Mouse (Mus musculus): ENCODE results near the gene Hoxc6. TPM values are rescaled to one million over a fixed set of nuclear protein-coding genes. Genes with fewer than 3 reads are reported as not detected.

Hoxc6 gene
- total and polyA plus RNA-seq, 3 experiments = 0.42 to 4.5 (median 0.79) TPM

DNA sequence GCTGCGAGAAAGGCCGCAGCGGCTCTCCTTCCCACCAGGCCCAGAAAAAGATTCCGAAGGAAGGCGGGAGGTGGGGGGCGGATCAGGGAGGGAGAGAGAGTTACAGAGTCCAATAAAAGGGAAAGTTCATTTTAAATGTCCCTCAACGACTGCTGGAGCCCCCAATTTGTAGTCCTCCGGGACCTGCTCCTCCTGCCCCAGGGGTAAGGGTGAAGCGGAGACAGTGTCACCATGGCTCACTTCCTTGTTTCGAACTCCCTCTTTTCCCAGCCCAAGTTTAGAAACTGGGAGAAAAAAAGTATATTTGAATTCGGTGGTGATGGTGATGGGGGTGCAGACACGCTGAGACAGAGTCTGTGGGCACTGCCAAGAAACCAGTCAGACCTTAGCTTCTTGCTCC, 42.5 kb downstream of the Hoxc6 start:
- in situ Hi-C loops (cut with MboI; ENCODE audit: low pct_ligation_motif_present, low pct_unique_long_range_greater_than_20kb, low sequenced_read_pairs) (no loop called here), dilution Hi-C loops (cut with MboI; ENCODE audit: extremely low pct_ligation_motif_present, extremely low pct_unique_long_range_greater_than_20kb, low sequenced_read_pairs) (no loop called here)
- no peak overlapping the region for H3K9ac ChIP-seq (ENCODE audit: insufficient read depth, low read depth)
- peaks cover 0 to 48% of the 10 kb centered on the region in 2 experiments; a peak in 2 of 4 replicates for H3K4me1 ChIP-seq (ENCODE audit: control insufficient read depth in 1 of 2, insufficient read depth in 2 of 2)
- no peak overlapping the region for H3K4me3 ChIP-seq (replicated peaks in 1 of 3; ENCODE audit: low read depth in 2 of 3, low read length in 2 of 3, poor library complexity in 1 of 3)
- H3K36me3 ChIP-seq (replicated peaks in 1 of 2; ENCODE audit: control insufficient read depth in 1 of 2, insufficient read depth in 1 of 2, low read length in 1 of 2) = peaks cover 0 to 49% of the 10 kb centered on the region in 2 experiments
- H3K79me2 ChIP-seq (replicated peaks; ENCODE audit: control insufficient read depth, extremely low read depth, insufficient read depth, poor library complexity, severe bottlenecking) = peaks cover 3% of the 10 kb centered on the region; the same call in 1 of the 2 replicates
- no peak overlapping the region for H3K27ac ChIP-seq (ENCODE audit: insufficient read depth, low read depth)
- TF ChIP-seq JUN (IDR thresholded peaks at IDR 0.05; ENCODE audit: insufficient read depth, low read depth, low read length) (no peak), POLR2A (IDR thresholded peaks at IDR 0.05; ENCODE audit: low read depth, low read length) (no peak), POLR2AphosphoS2 (IDR thresholded peaks at IDR 0.05; ENCODE audit: low read depth, low read length) (no peak), RAD21 (IDR thresholded peaks at IDR 0.05; ENCODE audit: low read depth, low read length) (no peak), BHLHE40 (IDR thresholded peaks at IDR 0.05; ENCODE audit: low read depth, low read length) (no peak), JUND (conservative IDR thresholded peaks at IDR 0.05; ENCODE audit: low read depth, low read length) (no peak), MXI1 (IDR thresholded peaks at IDR 0.05; ENCODE audit: low read depth, low read length) (no peak), TBP (conservative IDR thresholded peaks at IDR 0.05; ENCODE audit: low read depth, low read length) (no peak), SIN3A (IDR thresholded peaks at IDR 0.05; ENCODE audit: low read length) (no peak), ZKSCAN1 (IDR thresholded peaks at IDR 0.05; ENCODE audit: borderline replicate concordance, low read depth, low read length) (no peak), ZC3H11A (IDR thresholded peaks at IDR 0.05; ENCODE audit: low read depth, low read length) (no peak), EP300 (IDR thresholded peaks at IDR 0.05; ENCODE audit: low read length) (no peak), GABPA (IDR thresholded peaks at IDR 0.05; ENCODE audit: insufficient replicate concordance, low read depth, low read length) (no peak), MAX (IDR thresholded peaks at IDR 0.05; ENCODE audit: low read length) (no peak), MAZ (IDR thresholded peaks at IDR 0.05; ENCODE audit: low read depth, low read length) (no peak)
- DNase-seq (ENCODE audit: extremely low read depth) = no peak
- H3K9me3 ChIP-seq (replicated peaks; ENCODE audit: low read length) = no peaks in the 10 kb centered on the region
- no peak overlapping the region for H3K4me2 ChIP-seq (ENCODE audit: insufficient read depth, low read depth, poor library complexity, severe bottlenecking)
- H3K27me3 ChIP-seq (replicated peaks) = no peaks in the 10 kb centered on the region

DNA sequence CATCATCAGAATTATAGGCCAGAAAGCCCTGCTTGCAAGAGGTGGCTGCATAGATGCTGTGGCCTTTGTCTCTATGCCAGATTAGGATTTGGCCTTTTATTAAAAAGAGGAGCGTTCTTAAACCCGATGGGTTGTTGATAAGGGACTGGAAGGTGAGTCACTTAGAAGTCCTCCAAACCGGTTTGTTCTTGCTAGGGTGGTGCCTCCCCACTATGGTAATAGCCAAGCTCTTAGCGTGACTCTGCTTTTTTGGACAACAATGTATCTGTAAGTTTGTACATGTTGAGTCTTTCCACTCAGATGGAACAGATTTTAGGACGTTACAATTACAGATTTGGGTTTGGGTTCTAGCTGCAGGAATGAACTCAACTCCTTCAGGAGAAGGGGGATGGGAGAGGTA, 43.6 kb downstream of the Hoxc6 start:
- Histone ChIP-seq H3K79me2 (replicated peaks; ENCODE audit: control insufficient read depth, extremely low read depth, insufficient read depth, poor library complexity, severe bottlenecking) (peaks cover 2% of the 10 kb centered on the region; the same call in 1 of the 2 replicates), H3K4me2 (ENCODE audit: insufficient read depth, low read depth, poor library complexity, severe bottlenecking) (no peak overlapping the region), H3K4me3 (replicated peaks in 1 of 3; ENCODE audit: low read depth in 2 of 3, low read length in 2 of 3, poor library complexity in 1 of 3) (no peak overlapping the region), H3K9me3 (replicated peaks; ENCODE audit: low read length) (no peaks in the 10 kb centered on the region), H3K4me1 (ENCODE audit: control insufficient read depth in 1 of 2, insufficient read depth in 2 of 2) (peaks cover 0 to 45% of the 10 kb centered on the region in 2 experiments; a peak in 2 of 4 replicates), H3K9ac (ENCODE audit: insufficient read depth, low read depth) (no peak overlapping the region), H3K36me3 (replicated peaks in 1 of 2; ENCODE audit: control insufficient read depth in 1 of 2, insufficient read depth in 1 of 2, low read length in 1 of 2) (peaks cover 0 to 49% of the 10 kb centered on the region in 2 experiments), H3K27ac (ENCODE audit: insufficient read depth, low read depth) (no peak overlapping the region), H3K27me3 (replicated peaks) (no peaks in the 10 kb centered on the region)
- TF ChIP-seq USF1 (IDR thresholded peaks at IDR 0.05; ENCODE audit: low read depth, low read length) = no peak
- TF ChIP-seq NELFE (IDR thresholded peaks at IDR 0.05; ENCODE audit: low read depth, low read length) = no peak
- no peak for TF ChIP-seq E2F4 (IDR thresholded peaks at IDR 0.05; ENCODE audit: insufficient replicate concordance, low read depth, low read length)
- TF ChIP-seq KAT2A (IDR thresholded peaks at IDR 0.05; ENCODE audit: insufficient replicate concordance, low read length) = no peak
- no peak for TF ChIP-seq MAX (IDR thresholded peaks at IDR 0.05; ENCODE audit: low read length)
- no peak for TF ChIP-seq TBP (conservative IDR thresholded peaks at IDR 0.05; ENCODE audit: low read depth, low read length)
- TF ChIP-seq CTCF (conservative IDR thresholded peaks at IDR 0.05 in 1 of 2, IDR thresholded peaks at IDR 0.05 in 1 of 2; ENCODE audit: low read depth in 2 of 2, low read length in 2 of 2) = no peak
- TF ChIP-seq ZC3H11A (IDR thresholded peaks at IDR 0.05; ENCODE audit: low read depth, low read length) = no peak
- TF ChIP-seq MXI1 (IDR thresholded peaks at IDR 0.05; ENCODE audit: low read depth, low read length) = no peak
- TF ChIP-seq IRF4 (IDR thresholded peaks at IDR 0.05; ENCODE audit: low read depth, low read length) = no peak
- no peak for TF ChIP-seq ZKSCAN1 (IDR thresholded peaks at IDR 0.05; ENCODE audit: borderline replicate concordance, low read depth, low read length)
- dilution Hi-C loops (cut with MboI; ENCODE audit: extremely low pct_ligation_motif_present, extremely low pct_unique_long_range_greater_than_20kb, low sequenced_read_pairs) = no loop called here
- in situ Hi-C loops (cut with MboI; ENCODE audit: low pct_ligation_motif_present, low pct_unique_long_range_greater_than_20kb, low sequenced_read_pairs) = no loop called here
- no peak for DNase-seq (ENCODE audit: extremely low read depth)
